Mouse (Mus musculus) intestine, embryonic 16.5 days (tissue): ENCODE data around the gene Cabcoco1. TPM values are rescaled to one million over a fixed set of nuclear protein-coding genes. Genes with fewer than 3 reads are reported as not detected.

ENCODE experiments used
- ATAC-seq: fragments of 200-750 bp; cut with Nextera tagmentation; 2 replicates; pipeline ENCODE4 v1.8.0; 2017; ENCODE audit warnings: moderate TSS enrichment, moderate library complexity
- H3K27ac ChIP-seq: fragments of 300-500 bp; sonication (generic); 2 replicates; pipeline ENCODE4 v1.5.1; 2014; ENCODE audit warnings: mild to moderate bottlenecking, low read length
- H3K27me3 ChIP-seq: fragments of 300-500 bp; sonication (generic); replicated peaks from 2 replicates; pipeline ENCODE4 v1.6.1; 2014; ENCODE audit warnings: low read length, control low read depth, mixed read lengths; ENCODE audit not compliant: control insufficient read depth, insufficient read depth
- H3K36me3 ChIP-seq: fragments of 300-500 bp; sonication (generic); 2 replicates; pipeline ENCODE4 v1.6.1; 2014; ENCODE audit warnings: low read length, control low read depth; ENCODE audit not compliant: control insufficient read depth, insufficient read depth
- H3K4me1 ChIP-seq: fragments of 300-500 bp; sonication (generic); 2 replicates; pipeline ENCODE4 v1.6.1; 2014; ENCODE audit warnings: low read length, control low read depth, mixed read lengths; ENCODE audit not compliant: control insufficient read depth, insufficient read depth
- H3K4me2 ChIP-seq: fragments of 300-500 bp; sonication (generic); 2 replicates; pipeline ENCODE4 v1.6.1; 2014; ENCODE audit warnings: low read depth, low read length, control low read depth
- H3K4me3 ChIP-seq: fragments of 300-500 bp; sonication (generic); 2 replicates; pipeline ENCODE4 v1.5.1; 2014; ENCODE audit warnings: mild to moderate bottlenecking, low read length
- H3K9ac ChIP-seq: fragments of 300-500 bp; sonication (generic); 2 replicates; pipeline ENCODE4 v1.6.1; 2014; ENCODE audit warnings: low read depth, low read length
- H3K9me3 ChIP-seq: fragments of 300-500 bp; sonication (generic); 2 replicates; pipeline ENCODE4 v1.6.1; 2016; ENCODE audit warnings: low read length, control low read depth; ENCODE audit not compliant: control insufficient read depth
- WGBS: fragments of 180-500 bp; shearing (Covaris S2); extraction: QIAGEN DNeasy Blood & Tissue Kit; methylation state at CpG from one replicate; pipeline ENCODE4 v1.1.7; 2014; 5-methylcytosine and 5-hydroxymethylcytosine counted together
- polyA plus RNA-seq: library from polyadenylated mRNA; unstranded; fragments of >200 nt; fragmentation: Nextera tagmentation; extraction: Ambion mirVana; gene quantifications from 2 replicates; pipeline ENCODE4 v1.2.1, GENCODE M21; 2015

Gene Cabcoco1
- polyA plus RNA-seq, 1 experiment from 2014 or later, result 8.4 TPM

- 58% methylated on average over 8 of the region's 8 CpGs for WGBS
- no peaks in the 10 kb centered on the region for H3K36me3 ChIP-seq
- H3K4me3 ChIP-seq, result no peak overlapping the region
- no peak overlapping the region for H3K4me2 ChIP-seq
- no peak overlapping the region for H3K27ac ChIP-seq
- no peaks in the 10 kb centered on the region for H3K9me3 ChIP-seq
- peaks cover 5% of the 10 kb centered on the region; the same call in 1 of the 2 replicates for H3K4me1 ChIP-seq
- ATAC-seq, result no peak
- H3K9ac ChIP-seq, result no peak overlapping the region
- no peaks in the 10 kb centered on the region for H3K27me3 ChIP-seq
Measured at GRCm38 (mm10) chr10:68472799-68473198, 68.9 kb downstream of the Cabcoco1 start.

- Histone ChIP-seq H3K4me3 (no peak overlapping the region), H3K9me3 (no peaks in the 10 kb centered on the region), H3K4me1 (0 out of 2 replicates have a peak, but pooled peaks cover 4% of the 10 kb centered on the region), H3K27ac (no peak overlapping the region), H3K4me2 (no peak overlapping the region), H3K9ac (no peak overlapping the region), H3K36me3 (no peaks in the 10 kb centered on the region), H3K27me3 (no peaks in the 10 kb centered on the region)
- 58% methylated on average over 4 of the region's 4 CpGs for WGBS
- no peak for ATAC-seq
Measured at GRCm38 (mm10) chr10:68465737-68466327, 75.9 kb downstream of the Cabcoco1 start.

GRCm38 (mm10) chr10:68464943-68465342, 76.8 kb downstream of the Cabcoco1 start:
- Histone ChIP-seq H3K4me3 (no peak overlapping the region), H3K4me1 (0 out of 2 replicates have a peak, but pooled peaks cover 4% of the 10 kb centered on the region), H3K9ac (no peak overlapping the region), H3K9me3 (no peaks in the 10 kb centered on the region), H3K4me2 (no peak overlapping the region), H3K27ac (no peak overlapping the region), H3K27me3 (no peaks in the 10 kb centered on the region), H3K36me3 (no peaks in the 10 kb centered on the region)
- no peak for ATAC-seq
- WGBS, result 30% methylated on average over 7 of the region's 7 CpGs

- no peak for ATAC-seq
Measured at GRCm38 (mm10) chr10:68459784-68460183, 81.9 kb downstream of the Cabcoco1 start.

GRCm38 (mm10) chr10:68457019-68457418, 84.7 kb downstream of the Cabcoco1 start:
- H3K4me1 ChIP-seq, result no peaks in the 10 kb centered on the region
- no peak for ATAC-seq
- WGBS, result 91% methylated on average over 7 of the region's 7 CpGs

More at GRCm38 (mm10) chr10:68459784-68460183, 81.9 kb downstream of the Cabcoco1 start:
- Histone ChIP-seq H3K9ac (no peak overlapping the region), H3K4me2 (no peak overlapping the region), H3K9me3 (no peaks in the 10 kb centered on the region), H3K4me1 (no peaks in the 10 kb centered on the region), H3K36me3 (no peaks in the 10 kb centered on the region), H3K27me3 (no peaks in the 10 kb centered on the region), H3K4me3 (no peak overlapping the region), H3K27ac (no peak overlapping the region)
- 78% methylated on average over 11 of the region's 11 CpGs for WGBS

GRCm38 (mm10) chr10:68454541-68454940, 87.2 kb downstream of the Cabcoco1 start:
- Histone ChIP-seq H3K4me1 (no peaks in the 10 kb centered on the region), H3K27ac (no peak overlapping the region), H3K4me2 (no peak overlapping the region), H3K27me3 (no peaks in the 10 kb centered on the region), H3K9ac (no peak overlapping the region), H3K9me3 (0 out of 2 replicates have a peak, but pooled peaks cover 3% of the 10 kb centered on the region), H3K4me3 (no peak overlapping the region), H3K36me3 (no peaks in the 10 kb centered on the region)
- ATAC-seq, result no peak

More at GRCm38 (mm10) chr10:68457019-68457418, 84.7 kb downstream of the Cabcoco1 start:
- H3K36me3 ChIP-seq, result no peaks in the 10 kb centered on the region
- 0 out of 2 replicates have a peak, but pooled peaks cover 3% of the 10 kb centered on the region for H3K9me3 ChIP-seq
- H3K4me3 ChIP-seq, result no peak overlapping the region
- H3K9ac ChIP-seq, result no peak overlapping the region
- no peaks in the 10 kb centered on the region for H3K27me3 ChIP-seq
- no peak overlapping the region for H3K4me2 ChIP-seq
- no peak overlapping the region for H3K27ac ChIP-seq

- Histone ChIP-seq H3K9ac (peak overlapping the region; percentile 26; the same call in 1 of the 2 replicates), H3K4me2 (no peak overlapping the region; the same call in 1 of the 2 replicates)
- 15% methylated on average over 5 of the region's 5 CpGs for WGBS
Measured at GRCm38 (mm10) chr10:68446797-68447125, 94.9 kb downstream of the Cabcoco1 start.

GRCm38 (mm10) chr10:68445876-68446796, 95.6 kb downstream of the Cabcoco1 start:
- peak overlapping the region; percentile 21; the same call in 1 of the 2 replicates for H3K4me2 ChIP-seq
- H3K27me3 ChIP-seq, result no peaks in the 10 kb centered on the region
- no peak overlapping the region for H3K9ac ChIP-seq
- WGBS, result 31% methylated on average over 15 of the region's 15 CpGs
- peak; percentile 34 for ATAC-seq
- peaks cover 13% of the 10 kb centered on the region for H3K4me1 ChIP-seq
- no peak overlapping the region for H3K4me3 ChIP-seq
- no peaks in the 10 kb centered on the region for H3K36me3 ChIP-seq
- H3K27ac ChIP-seq, result peak overlapping the region; percentile 81
- no peaks in the 10 kb centered on the region for H3K9me3 ChIP-seq

More at GRCm38 (mm10) chr10:68446797-68447125, 94.9 kb downstream of the Cabcoco1 start:
- Histone ChIP-seq H3K27me3 (no peaks in the 10 kb centered on the region), H3K4me1 (peaks cover 13% of the 10 kb centered on the region), H3K27ac (peak overlapping the region; percentile 81), H3K4me3 (no peak overlapping the region), H3K9me3 (no peaks in the 10 kb centered on the region), H3K36me3 (no peaks in the 10 kb centered on the region)
- peak; percentile 94 for ATAC-seq

GRCm38 (mm10) chr10:68445244-68445811, 96.4 kb downstream of the Cabcoco1 start:
- no peak overlapping the region for H3K4me2 ChIP-seq
- no peaks in the 10 kb centered on the region for H3K9me3 ChIP-seq
- peak overlapping the region; percentile 81; the same call in 1 of the 2 replicates for H3K27ac ChIP-seq
- peaks cover 13% of the 10 kb centered on the region for H3K4me1 ChIP-seq
- H3K4me3 ChIP-seq, result no peak overlapping the region
- H3K36me3 ChIP-seq, result no peaks in the 10 kb centered on the region
- no peak for ATAC-seq
- H3K9ac ChIP-seq, result no peak overlapping the region
- 51% methylated on average over 8 of the region's 8 CpGs for WGBS
- H3K27me3 ChIP-seq, result no peaks in the 10 kb centered on the region
